Mouse (Mus musculus): ENCODE data around the gene a.

- TF ChIP-seq CTCF (IDR thresholded peaks at IDR 0.05; ENCODE audit: control insufficient read depth, insufficient read depth, insufficient replicate concordance, low read depth, low read length) (no peak), POLR2A (IDR thresholded peaks at IDR 0.05; ENCODE audit: control insufficient read depth, low read depth, low read length) (no peak)
Measured at GRCm38 (mm10) chr2:155057361-155057760, 266.2 kb downstream of the a start.
